Mouse (Mus musculus) heart, adult 2 months (tissue): ENCODE measurements around the gene Foxo3.

Experiments
- CTCF ChIP-seq: fragments of 200-600 bp; IDR thresholded peaks from 2 replicates; pipeline ENCODE4 v1.8.1; 2022; ENCODE audit warnings: antibody characterized with exemption, mild to moderate bottlenecking, moderate library complexity
- EP300 ChIP-seq: fragments of 200-500 bp; IDR thresholded peaks from 2 replicates; pipeline ENCODE4 v1.6.1; 2011; ENCODE audit warnings: low read depth, low read length, control low read depth; ENCODE audit not compliant: insufficient read depth

DNA sequence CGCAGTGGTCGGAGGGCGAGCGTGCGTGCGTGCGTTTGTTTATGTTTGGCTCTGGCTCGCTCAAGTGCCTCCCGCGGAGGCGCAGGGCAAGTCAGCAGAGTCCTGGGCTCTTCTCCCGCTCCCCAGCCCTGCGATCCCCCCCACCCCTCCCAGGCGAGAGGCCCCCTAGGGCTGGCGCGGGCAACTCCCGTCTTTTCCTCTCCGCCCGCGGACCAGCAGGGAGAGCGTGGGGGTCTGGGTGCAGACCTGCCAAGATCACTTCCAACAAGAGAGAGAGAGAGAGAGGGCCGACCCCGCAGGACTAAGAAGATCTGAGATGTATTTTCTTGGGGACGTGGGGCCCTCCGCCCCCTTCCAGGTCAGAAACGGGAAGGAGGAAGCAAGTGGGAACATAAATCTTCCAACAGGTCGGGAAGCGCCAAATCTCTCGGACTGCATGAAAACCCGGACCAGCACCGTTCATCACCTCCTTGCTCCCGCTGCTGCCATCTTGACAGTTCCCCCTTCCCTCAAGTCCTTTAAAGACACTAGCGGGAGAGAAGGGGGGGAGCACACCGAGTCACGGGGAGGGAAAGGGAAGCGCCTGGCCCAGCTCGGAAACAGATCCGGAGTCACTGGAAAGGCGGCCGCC lies 569 bp downstream of the Foxo3 start:
- TF ChIP-seq CTCF (0 out of 2 replicates have a peak, but pooled peaks have one; percentile 6), EP300 (no peak)
